Mouse (Mus musculus) heart, postnatal 36 days (tissue): ENCODE results near the gene Per3. TPM values are rescaled to one million over a fixed set of nuclear protein-coding genes. Genes with fewer than 3 reads are reported as not detected.

Experiments used
- DNase-seq, 2 experiments: peaks; one replicate each; pipeline ENCODE4 v3.0.0; 2021 to 2022
- intact Hi-C: fragments of 180-260 bp; cut with DNase I; formaldehyde crosslinking; loops from one replicate; pipeline ENCODE4 v1.15.1; 2025
- total RNA-seq, 2 experiments: library from RNA; stranded (reverse); gene quantifications; 2 replicates each; pipeline ENCODE4 v1.2.3; 2021

The Per3 gene
- 10 to 100 TPM; 10.9 to 20.8 TPM for total RNA-seq

- DNase-seq: peak; percentile 99
- intact Hi-C loops: no loop called here
Observed at GRCm38 (mm10) chr4:151044037-151044943, at the start of gene Per3. Per3 (minus strand) TSS chr4:151044665.

- DNase-seq: no peak
- intact Hi-C loops: no loop called here
Observed at GRCm38 (mm10) chr4:151089270-151089669, 44.8 kb upstream of the Per3 start, which contains the start of gene Gm13090. Gm13090 (plus strand) TSS chr4:151089570.

- intact Hi-C loops: no loop called here
- no peak for DNase-seq
Observed at GRCm38 (mm10) chr4:151088819-151089218, 44.4 kb upstream of the Per3 start.

DNA sequence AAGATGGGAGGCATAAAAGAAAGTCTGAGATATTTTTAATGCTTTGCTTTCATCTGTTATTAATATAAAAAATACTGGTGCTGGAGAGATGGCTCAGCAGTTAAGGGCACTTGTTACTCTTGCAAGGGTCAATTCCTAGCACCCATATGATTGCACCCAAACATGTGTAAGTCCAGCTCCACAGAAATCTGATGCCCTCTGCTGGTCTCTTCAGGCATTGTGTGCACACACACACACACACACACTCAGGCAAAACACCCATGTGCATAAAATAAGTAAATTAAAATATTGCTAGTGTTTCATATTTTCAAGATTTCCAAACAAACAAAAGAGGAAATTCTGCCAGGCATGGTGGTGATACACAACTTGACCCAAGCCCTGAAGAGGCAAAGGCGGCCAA, 42.9 kb upstream of the Per3 start:
- intact Hi-C loops: no loop called here
- no peak for DNase-seq

- DNase-seq: no peak
Observed at GRCm38 (mm10) chr4:151083027-151083426, 38.6 kb upstream of the Per3 start.

GRCm38 (mm10) chr4:151081977-151082376, 37.5 kb upstream of the Per3 start:
- intact Hi-C loops: no loop called here
- no peak for DNase-seq

More at GRCm38 (mm10) chr4:151083027-151083426, 38.6 kb upstream of the Per3 start:
- intact Hi-C loops: no loop called here

GRCm38 (mm10) chr4:151081355-151081754, 36.9 kb upstream of the Per3 start:
- intact Hi-C loops: no loop called here
- no peak for DNase-seq

DNA sequence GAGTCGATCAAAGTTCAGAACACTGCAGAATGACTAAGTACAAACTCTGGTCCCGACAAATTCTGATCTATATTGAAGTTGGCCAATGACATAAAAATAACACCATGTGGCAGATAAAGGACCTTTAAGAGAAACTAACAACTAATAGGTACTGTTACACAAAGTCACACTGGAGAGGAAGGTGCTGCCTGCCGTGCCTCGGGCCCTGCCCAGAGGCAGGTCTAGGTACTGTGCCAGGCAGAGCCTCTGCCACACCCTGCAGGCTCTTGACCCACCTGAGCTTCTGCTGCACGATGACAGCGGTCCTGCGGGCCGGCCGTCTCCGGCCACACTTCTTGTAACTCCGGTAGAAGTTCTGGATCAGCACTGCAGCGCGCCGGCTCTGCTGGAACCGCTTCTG, 30.4 kb upstream of the Per3 start:
- intact Hi-C loops: loop anchor here (2.0 kb wide), 1 partner anchor 54 kb away; no protein-coding TSS in a partner anchor
- DNase-seq: no peak

GRCm38 (mm10) chr4:151073108-151073744, 28.8 kb upstream of the Per3 start:
- DNase-seq: peak; percentile 74 to 75
- intact Hi-C loops: loop anchor here (1.0 kb wide), 1 partner anchor 68 kb away; no protein-coding TSS in a partner anchor

GRCm38 (mm10) chr4:151070962-151071361, 26.5 kb upstream of the Per3 start:
- no peak for DNase-seq

GRCm38 (mm10) chr4:151068751-151069150, 24.3 kb upstream of the Per3 start:
- DNase-seq: no peak
- intact Hi-C loops: no loop called here

More at GRCm38 (mm10) chr4:151070962-151071361, 26.5 kb upstream of the Per3 start:
- intact Hi-C loops: no loop called here

DNA sequence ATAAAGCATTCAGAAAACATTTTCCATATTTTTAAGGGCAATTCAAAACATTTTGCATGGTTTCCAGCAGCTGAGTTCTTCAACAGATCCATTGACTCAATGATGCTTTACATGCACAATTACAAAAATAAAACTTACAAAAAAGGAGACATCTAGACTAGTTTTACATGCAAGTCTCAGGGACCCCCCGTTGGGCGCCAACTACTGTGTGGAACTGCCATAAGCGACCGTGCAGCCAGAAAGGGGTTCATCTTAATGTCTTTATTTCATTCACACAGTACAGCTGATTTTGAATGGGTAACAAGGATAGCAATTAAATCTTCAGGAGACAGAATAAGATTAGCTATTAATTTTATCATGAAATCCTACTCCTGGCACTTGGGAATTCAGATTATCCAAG, 15.1 kb upstream of the Per3 start:
- intact Hi-C loops: no loop called here
- DNase-seq: no peak

DNA sequence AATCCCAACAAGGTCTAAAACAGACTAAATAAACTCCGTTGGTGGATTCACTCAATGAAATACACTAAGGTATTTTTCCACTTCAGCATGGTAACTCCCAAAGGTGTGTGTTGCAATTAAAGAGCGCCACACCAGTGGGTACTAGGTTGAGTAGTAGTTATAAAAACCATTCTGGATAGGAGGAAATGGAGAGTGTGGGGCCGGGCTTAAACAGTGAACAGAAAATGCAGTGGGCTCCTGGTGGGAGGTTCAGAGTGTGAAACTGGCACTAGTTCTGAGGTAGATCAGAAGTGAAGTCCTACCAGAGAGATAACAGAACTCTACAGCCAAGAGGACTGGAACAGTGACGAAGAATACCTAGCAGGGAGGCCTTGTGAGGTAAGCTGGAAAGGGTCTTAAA, 14.2 kb upstream of the Per3 start:
- DNase-seq: no peak
- intact Hi-C loops: no loop called here

DNA sequence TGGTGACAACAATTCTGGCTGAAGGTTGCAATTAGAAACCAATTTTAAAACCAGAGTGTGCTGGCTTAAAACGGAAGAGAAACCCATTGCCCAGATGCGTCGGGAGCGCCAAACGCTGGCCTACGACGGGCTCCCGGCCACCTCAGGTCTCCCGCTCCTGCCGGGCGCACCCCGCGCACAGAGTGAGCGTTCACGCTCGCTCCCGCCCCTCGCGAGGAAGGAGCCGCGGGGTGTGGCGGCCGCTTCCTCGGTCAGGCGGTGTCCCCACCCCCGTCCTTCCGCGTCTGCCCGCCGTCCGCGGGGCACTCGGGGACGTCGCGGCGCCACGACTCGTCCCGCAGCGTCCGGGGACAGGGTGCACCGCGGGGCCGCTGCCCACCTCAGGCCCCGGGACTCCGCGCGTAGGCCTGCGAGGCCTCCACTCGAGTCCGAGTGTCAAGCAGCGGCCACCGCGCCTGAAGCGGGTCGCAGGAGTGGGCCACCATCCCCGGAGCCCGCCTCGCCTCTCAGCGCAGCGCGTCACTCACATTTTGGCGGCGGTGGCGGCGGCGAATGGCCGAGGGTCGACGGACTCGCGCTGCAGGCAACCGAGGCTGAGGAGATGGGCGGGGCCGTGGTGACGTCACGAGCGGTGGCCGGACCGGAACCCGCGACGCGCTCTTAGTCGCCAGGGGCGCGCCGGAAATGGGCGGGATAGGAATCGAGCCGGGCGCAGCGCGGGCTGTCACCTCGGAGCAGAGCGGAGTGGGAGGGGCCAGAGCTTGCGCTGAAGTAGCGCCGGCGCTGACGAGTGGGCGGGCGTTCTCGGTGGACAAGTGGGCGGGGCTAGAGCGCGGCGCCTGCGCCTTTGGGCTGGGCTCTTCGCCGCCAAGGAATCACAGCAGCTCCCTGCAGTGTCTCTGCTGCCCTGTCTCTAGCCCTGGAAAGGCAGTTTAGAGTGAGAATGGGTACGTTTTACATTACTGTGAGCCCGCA, 13.2 kb upstream of the Per3 start, which contains the start of gene Vamp3:
Vamp3 (minus strand) TSS at position 617 of the 975 bp plus-strand sequence.
- DNase-seq: peak; percentile 98 to 99
- intact Hi-C loops: no loop called here

GRCm38 (mm10) chr4:151051162-151051561, 6.7 kb upstream of the Per3 start:
- intact Hi-C loops: no loop called here
- no peak for DNase-seq

DNA sequence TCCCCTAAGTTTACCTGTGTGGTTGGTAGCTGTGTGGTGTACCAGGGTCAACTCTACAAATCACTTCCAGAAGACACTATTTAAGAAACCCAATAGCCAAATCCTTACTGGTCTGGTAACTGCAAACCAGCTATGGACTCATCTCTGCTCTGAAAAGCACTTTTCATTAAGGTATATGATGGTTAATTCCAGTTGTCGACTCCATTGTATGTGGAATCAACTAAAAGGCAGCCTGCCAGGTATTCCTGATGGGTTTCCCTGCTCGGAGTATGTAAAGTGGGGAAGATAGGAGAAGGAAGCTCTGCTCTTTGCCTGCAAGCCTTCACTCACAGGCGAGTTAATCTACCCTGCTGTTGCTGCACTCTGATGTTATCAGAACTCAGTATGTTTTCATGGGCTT, 2.1 kb upstream of the Per3 start:
- DNase-seq: no peak
- intact Hi-C loops: no loop called here

- intact Hi-C loops: loop anchor here (1.0 kb wide), 1 partner anchor 10 kb away; no protein-coding TSS in a partner anchor
- DNase-seq: no peak
Observed at GRCm38 (mm10) chr4:151044944-151045570, 592 bp upstream of the Per3 start.

GRCm38 (mm10) chr4:151043281-151043680, 1.2 kb downstream of the Per3 start:
- peak; percentile 38 to 49 for DNase-seq
- intact Hi-C loops: no loop called here

- no peak for DNase-seq
- intact Hi-C loops: no loop called here
Observed at GRCm38 (mm10) chr4:151041506-151041905, 3.0 kb downstream of the Per3 start.

GRCm38 (mm10) chr4:151037800-151038199, 6.7 kb downstream of the Per3 start:
- no peak for DNase-seq
- intact Hi-C loops: no loop called here
